Mouse (Mus musculus) layer of hippocampus, adult 9-10 months (tissue): ENCODE data around the gene Vps53.

ENCODE experiments used
- DNase-seq: peaks from one replicate; pipeline ENCODE4 v3.0.0; 2022; ENCODE audit warnings: low spot score

Gene Vps53

GRCm38 (mm10) chr11:76052496-76052895 is 127.0 kb downstream of the Vps53 start:
- DNase-seq: no peak

- DNase-seq: no peak
These were observed 128.4 kb downstream of the Vps53 start for GRCm38 (mm10) chr11:76050967-76051512.

GRCm38 (mm10) chr11:76050509-76050908 is 128.9 kb downstream of the Vps53 start:
- no peak for DNase-seq

- no peak for DNase-seq
These were observed 134.1 kb downstream of the Vps53 start for GRCm38 (mm10) chr11:76045367-76045766.

GRCm38 (mm10) chr11:76044468-76044867 is 135.0 kb downstream of the Vps53 start:
- DNase-seq: no peak

GRCm38 (mm10) chr11:76042882-76043281 is 136.6 kb downstream of the Vps53 start:
- no peak for DNase-seq

- DNase-seq: no peak
These were observed 137.3 kb downstream of the Vps53 start for GRCm38 (mm10) chr11:76042041-76042638.

- no peak for DNase-seq
These were observed 138.6 kb downstream of the Vps53 start for GRCm38 (mm10) chr11:76040761-76041376.

- DNase-seq: no peak
These were observed 139.3 kb downstream of the Vps53 start for GRCm38 (mm10) chr11:76040106-76040505.

GRCm38 (mm10) chr11:76039271-76040053 is 140.0 kb downstream of the Vps53 start:
- no peak for DNase-seq

- DNase-seq: no peak
These were observed 141.7 kb downstream of the Vps53 start for GRCm38 (mm10) chr11:76037581-76038294.

- DNase-seq: no peak
These were observed 144.3 kb downstream of the Vps53 start for GRCm38 (mm10) chr11:76035182-76035581.

GRCm38 (mm10) chr11:76033836-76034235 is 145.6 kb downstream of the Vps53 start:
- DNase-seq: no peak

- DNase-seq: no peak
These were observed 146.1 kb downstream of the Vps53 start for GRCm38 (mm10) chr11:76033359-76033758.

GRCm38 (mm10) chr11:76028072-76028465 is 151.4 kb downstream of the Vps53 start:
- DNase-seq: no peak

GRCm38 (mm10) chr11:76027139-76028071 is 152.0 kb downstream of the Vps53 start, which contains the start of gene Rflnb:
Rflnb (minus strand) TSS chr11:76027782.
- no peak for DNase-seq

GRCm38 (mm10) chr11:76026527-76027138 is 152.8 kb downstream of the Vps53 start:
- no peak for DNase-seq

- no peak for DNase-seq
These were observed 154.3 kb downstream of the Vps53 start for GRCm38 (mm10) chr11:76025080-76025583.

GRCm38 (mm10) chr11:76020916-76021315 is 158.5 kb downstream of the Vps53 start:
- DNase-seq: no peak

GRCm38 (mm10) chr11:76019879-76020278 is 159.6 kb downstream of the Vps53 start:
- no peak for DNase-seq
